Mouse (Mus musculus) testis, postnatal 10 days (tissue): ENCODE measurements around the gene Olfr548-ps1.

Experiments used
- DNase-seq: peaks from one replicate; pipeline ENCODE4 v3.0.0; 2021; ENCODE audit warnings: low spot score

Gene Olfr548-ps1

DNA sequence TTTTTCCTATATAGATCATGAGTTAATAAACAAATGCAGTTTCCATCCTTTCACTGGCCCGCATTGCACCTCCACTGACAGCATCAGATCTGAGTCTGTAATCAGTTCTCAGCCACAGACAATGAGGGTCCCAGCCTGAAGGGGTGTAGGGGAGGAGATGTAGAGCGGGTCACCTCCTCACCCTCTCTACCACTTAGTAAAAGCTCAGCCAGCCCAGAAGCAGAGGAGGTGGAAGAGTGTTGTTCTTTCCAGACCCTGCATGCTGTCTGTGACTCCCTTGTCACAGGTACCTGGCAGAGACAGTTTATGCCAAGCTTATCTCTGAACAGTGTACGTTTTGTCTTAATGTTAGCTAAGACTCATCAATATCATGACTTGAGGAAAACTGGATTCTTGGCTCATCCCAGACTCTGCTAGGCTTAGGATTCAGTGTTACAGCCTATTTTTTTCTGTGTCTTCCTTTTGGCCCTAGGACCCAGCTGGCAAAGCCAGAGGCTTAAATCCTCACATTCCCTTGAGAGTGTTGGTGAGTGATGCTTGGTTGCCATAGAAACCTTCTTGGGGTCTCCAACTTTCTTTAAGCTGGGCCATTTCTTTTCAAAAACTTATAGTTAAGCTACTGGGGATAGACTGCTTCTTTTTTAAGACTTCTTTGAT lies 32.6 kb downstream of the Olfr548-ps1 start:
- DNase-seq, result no peak

- DNase-seq, result no peak
Observed at GRCm38 (mm10) chr7:102575998-102576397, 35.3 kb downstream of the Olfr548-ps1 start.

- DNase-seq, result no peak
Observed at GRCm38 (mm10) chr7:102591786-102592185, 51.1 kb downstream of the Olfr548-ps1 start, which contains the start of gene Olfr551. Gene Olfr551 (minus strand): TSS chr7:102591886.
